Mouse (Mus musculus): Measurements from ENCODE around the gene Arhgap15.

Gene Arhgap15

DNA sequence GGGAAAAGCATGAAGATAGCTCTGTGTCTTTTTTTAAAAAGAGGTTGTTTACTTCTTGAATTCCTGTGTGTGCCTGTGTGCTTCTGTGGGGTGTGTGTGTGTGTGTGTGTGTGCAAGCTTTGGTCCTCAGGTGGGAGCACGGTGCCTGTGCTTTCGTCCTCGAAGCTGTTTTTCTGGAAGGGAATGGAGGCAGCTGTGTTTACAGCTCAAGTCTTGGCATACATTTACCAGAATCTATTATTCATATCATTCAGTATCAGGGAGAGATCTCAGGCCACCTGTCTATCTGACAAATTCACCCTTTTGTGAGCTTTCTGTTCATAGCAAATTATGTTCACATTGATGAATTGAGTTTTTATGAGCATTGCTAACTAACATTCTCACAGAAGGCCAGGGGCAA is 550.5 kb downstream of the Arhgap15 start:
- DNase-seq (ENCODE audit: low read depth in 1 of 2, low spot score in 2 of 2) = no peak

DNA sequence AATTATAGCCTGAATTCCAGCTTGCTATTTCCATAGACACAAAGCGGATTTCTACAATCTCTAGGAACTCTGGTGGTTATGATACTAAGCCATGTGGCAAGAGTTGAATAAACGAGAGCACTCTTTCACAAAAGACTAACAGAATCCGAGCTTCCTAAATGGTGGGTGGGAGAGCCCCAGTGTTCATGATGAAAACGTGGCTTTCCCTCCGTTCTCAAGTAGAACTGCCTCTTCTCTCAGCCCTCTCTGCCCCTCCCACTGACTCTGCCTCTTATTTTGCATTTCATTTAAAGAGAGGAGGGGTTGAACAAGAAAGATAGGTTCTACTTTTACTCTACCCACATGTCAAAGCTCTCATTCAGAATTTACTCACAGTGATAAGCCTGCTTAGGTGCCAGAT is 551.3 kb downstream of the Arhgap15 start:
- DNase-seq (ENCODE audit: low read depth in 1 of 2, low spot score in 2 of 2) = no peak

DNA sequence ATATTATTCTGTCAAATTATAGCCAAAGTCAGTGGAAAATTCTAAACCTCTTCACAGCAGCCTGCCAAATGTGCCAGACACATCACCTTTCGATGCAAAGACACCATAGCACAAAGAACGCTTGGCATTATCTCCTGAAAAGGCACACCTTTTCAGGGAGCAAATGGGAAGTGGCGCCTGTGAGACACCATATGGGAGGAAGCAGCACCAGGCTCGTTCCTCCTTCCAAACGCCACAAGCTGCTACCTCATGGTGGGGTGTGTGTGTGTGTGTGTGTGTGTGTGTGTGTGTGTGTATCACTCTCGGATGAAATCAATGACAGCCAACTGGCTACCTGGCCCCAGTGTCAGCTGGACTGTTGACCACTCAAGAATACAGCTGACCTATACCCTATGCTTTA is 551.8 kb downstream of the Arhgap15 start:
- no peak for DNase-seq (ENCODE audit: low read depth in 1 of 2, low spot score in 2 of 2)

DNA sequence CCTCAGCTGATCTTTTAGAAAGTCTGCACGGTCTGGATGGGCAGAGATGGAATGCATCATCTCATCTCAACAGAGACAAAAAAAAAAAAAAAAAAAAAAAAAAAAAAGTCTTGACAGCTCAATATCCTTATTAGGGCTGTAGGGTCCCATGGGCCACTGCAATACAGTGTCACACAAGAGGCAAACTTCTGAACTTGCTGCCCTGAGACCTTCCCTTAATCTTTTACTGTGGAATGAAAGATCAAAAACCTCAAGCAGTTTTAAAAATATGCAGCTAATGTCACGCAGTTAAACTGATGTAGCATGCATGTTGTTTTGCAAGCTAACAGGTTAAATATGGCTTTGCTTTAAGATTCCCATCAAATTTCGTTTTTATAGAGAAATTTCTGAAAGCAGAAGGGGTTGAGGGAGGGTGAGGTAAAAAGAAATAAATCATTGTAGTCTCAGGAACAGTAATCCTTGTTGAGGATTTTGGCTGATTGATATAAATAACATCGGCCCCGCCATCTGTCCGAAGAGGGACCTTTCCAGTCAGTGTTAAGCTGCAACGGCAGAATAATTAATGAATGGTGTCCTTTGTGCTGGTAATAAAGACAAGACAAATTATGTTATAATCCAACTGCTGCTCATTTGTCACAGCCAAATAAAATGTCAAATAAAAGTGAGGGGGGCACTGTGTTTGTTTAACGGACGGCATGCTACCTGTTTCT is 555.8 kb downstream of the Arhgap15 start:
- no peak for DNase-seq (ENCODE audit: low read depth in 1 of 2, low spot score in 2 of 2)

DNA sequence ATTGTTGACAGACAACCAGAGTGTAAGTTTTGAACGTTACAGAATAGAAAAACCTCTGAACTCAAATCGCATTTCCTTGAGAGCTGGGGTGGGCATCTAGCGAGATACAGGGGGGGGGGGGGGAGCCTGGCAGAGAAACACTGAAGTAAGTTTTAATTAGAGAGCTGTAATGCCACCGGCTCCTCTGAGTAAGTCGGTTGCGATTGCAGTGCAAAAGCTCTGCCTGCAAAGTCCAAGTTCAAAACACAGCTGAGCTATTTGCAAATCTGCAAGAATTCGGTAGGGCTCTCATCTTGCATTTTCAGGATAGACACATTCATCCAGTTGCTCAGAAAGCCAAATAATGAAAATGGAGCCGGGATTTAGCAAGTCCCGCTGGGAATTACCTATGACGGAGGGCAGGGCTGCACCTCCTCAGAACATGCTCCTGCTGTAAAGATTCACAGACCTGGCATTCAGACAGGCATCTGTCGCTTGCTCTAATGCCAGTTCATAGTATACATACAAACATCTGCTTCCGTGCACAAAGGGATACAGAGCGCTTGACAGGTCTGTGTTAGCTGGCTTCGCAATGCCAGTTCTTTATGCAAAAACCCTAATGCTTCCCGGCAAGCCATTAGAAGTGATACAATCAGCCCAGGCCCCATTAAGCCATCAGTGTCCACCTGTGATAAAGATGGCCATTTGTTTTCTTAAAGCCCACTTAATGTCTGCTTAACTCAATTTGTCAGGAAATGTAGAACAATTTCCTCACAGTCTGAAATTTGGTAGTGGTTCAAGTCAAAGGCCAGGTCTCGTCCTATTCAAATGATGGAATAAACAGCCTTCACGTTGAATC is 556.6 kb downstream of the Arhgap15 start:
- DNase-seq (ENCODE audit: low read depth in 1 of 2, low spot score in 2 of 2) = no peak

DNA sequence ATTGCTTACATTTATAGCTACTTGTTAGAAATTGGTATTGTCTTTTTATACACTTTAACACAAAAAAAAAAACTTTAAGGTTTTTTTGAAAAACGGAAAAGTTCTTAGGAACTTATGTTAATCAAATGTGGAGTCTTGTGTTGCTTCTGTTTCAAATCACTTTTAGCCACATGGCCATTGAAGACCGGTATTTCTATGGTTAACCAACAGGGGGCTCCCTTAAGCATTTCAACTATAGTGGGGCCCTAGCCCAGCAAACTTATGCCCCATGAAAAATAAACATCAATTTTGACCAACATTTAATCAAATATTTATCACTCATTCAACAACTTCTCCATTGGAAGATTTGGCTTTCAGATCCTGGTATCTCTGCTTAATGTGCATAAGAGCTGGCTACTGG is 557.5 kb downstream of the Arhgap15 start:
- no peak for DNase-seq (ENCODE audit: low read depth in 1 of 2, low spot score in 2 of 2)

DNA sequence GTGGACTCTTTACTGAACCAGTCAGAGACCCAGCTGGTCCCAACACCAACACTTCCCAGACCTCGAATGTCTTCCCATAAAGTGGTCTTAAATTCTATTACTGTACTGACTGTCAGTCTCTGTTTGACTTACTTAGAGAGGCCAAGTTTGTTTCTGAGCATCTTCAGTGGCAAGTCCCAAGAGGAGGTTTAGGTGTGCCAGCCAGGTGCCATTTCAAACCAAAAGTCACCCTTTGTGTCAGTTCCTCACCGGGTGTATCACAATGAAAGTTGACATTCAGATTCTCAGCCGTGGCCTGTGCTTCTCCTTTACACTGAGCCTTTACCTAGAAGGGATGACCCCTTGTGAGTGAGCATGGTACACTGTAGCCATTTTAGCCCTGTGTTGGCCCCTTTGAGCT is 560.5 kb downstream of the Arhgap15 start:
- DNase-seq (ENCODE audit: low read depth in 1 of 2, low spot score in 2 of 2) = no peak

DNA sequence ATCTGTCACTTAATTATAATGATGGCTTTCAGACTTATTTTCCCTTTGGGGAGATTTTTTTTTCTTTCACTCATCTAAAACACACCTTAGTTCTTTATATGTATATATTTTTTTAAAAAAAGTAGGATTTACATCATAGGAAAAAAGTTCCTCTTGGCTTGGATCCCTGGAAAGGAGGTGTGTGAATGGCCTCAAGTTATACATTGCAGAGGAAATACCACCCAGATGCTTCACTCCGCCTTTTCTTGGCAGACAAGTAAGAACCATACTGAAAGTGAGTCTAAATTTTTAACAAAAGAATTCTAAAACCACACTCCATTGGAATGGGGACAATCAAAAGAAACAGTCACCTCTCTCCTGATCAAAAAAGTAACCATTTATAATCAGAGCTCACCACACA is 560.9 kb downstream of the Arhgap15 start:
- no peak for DNase-seq (ENCODE audit: low read depth in 1 of 2, low spot score in 2 of 2)

DNA sequence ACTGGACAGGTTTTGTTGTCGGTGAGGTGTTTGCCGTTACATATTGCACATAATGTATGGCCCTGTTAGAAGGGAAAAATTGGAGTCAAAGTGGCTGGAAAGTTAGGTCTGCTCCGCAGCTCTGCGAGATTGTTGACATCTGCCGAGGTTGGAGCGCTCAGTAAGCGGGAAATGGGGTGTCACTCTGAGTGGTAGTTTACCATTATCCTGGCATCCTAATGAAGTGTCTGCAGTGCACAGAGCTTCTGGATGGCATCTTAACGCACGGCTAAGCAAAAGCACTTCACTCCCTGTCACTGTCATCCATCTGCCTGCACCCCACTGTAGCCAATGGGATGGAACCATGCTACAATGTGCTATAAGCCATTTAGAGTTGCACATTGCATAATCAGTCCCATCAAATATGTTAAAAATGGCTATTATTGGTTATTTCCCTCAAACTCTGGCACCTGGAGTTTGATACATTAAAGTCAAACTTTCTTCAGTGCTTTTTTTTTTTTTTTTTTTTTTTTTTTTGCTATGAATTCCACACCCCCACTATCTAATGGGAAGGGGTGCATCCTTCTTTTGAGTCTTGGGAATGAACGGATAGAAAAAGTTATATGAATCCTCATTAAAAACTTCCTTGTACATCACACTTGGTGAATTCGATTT is 561.6 kb downstream of the Arhgap15 start:
- DNase-seq (ENCODE audit: low read depth in 1 of 2, low spot score in 2 of 2) = no peak

DNA sequence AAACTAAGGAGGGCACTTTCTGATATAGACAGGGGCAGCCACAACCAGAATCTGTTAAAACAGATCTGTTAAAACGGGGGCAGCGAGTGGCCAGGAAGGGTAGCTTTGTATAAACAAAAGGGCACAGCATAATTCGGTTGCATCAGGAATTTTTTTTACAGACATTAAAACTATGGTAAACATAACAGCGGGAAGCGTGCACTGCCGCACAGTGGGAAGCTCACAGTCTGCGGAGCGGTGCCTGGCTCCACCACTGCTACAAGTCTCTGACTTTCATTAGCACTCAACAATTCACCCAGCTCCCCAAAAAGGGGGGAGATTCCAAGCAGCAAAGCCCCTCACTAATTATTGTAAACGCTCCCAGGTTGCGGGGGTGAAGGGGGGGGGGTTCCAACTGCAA is 562.6 kb downstream of the Arhgap15 start:
- no peak for DNase-seq (ENCODE audit: low read depth in 1 of 2, low spot score in 2 of 2)

DNA sequence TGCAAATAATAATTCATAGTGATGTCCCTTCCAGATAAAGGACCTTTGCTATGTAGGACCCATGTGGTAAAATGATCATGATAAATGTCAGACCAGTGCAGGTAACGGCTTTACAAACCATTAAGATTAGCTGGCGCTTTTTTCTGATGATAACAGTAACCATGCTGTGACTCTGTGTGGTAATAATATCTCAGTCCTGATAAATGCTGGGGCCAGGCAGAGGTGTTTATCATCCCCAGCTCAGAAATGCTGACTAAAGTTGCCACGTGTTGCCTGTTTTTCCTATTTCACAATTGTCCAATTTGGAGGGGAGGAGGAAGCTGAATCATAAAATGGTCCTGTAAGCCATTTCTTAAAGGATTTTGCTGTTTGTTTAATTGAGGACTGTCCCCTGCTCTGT is 564.9 kb downstream of the Arhgap15 start:
- DNase-seq (ENCODE audit: low read depth in 1 of 2, low spot score in 2 of 2) = no peak

DNA sequence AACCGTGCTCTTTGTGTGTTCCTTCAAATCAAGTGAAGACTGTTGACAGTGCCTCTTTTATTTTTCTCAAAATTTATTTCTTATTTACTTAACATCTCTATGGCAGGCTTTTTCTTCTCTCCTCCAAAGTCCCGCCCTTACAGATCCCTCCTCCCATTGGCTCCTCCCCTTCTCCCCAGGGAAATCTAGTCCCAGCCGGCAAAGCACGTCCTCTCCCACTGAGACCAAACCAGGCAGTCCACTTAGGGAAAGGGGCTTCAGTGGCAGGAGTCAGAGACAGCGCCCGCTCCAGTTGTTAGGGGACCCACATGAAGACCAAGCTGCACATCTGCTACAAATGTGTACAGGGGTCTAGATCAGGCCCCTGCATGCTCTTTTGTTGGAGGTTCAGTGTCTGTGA is 569.8 kb downstream of the Arhgap15 start:
- DNase-seq (ENCODE audit: low read depth in 1 of 2, low spot score in 2 of 2) = no peak

DNA sequence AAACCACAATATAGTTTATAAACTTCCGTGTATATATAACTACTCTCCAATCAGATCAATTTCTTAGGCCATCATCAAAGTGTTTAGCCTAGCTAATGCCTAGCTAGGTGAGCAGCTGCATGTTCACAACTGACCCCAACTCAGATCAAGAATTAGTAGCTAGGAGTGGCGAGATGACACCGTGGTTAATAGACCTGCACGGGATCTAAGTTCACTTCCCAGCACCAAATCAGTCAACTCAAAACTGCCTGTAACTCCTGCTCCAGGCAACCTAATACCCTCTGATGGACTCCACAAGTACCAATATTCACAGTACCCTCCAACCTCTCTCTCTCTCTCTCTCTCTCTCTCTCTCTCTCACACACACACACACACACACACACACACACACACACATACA is 570.9 kb downstream of the Arhgap15 start:
- no peak for DNase-seq (ENCODE audit: low read depth in 1 of 2, low spot score in 2 of 2)

DNA sequence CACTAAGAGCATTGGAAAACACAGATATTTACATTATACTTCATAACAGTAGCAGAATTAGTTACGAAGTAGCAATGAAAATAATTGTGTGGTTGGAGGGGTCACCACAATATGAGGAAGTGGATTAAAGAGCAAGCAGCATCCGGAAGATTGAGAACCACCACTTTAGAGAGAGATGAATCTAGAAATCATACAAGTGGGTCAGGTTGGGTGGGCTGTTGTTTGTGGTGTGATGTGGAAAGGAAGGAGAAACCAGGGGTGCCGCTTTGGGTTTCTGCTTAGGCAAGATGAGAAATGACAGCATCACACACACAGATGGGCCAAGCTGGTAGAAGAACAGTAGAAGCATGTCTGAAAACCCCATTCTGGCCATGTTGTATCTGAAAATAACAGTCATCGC is 575.2 kb downstream of the Arhgap15 start:
- no peak for DNase-seq (ENCODE audit: low read depth in 1 of 2, low spot score in 2 of 2)

DNA sequence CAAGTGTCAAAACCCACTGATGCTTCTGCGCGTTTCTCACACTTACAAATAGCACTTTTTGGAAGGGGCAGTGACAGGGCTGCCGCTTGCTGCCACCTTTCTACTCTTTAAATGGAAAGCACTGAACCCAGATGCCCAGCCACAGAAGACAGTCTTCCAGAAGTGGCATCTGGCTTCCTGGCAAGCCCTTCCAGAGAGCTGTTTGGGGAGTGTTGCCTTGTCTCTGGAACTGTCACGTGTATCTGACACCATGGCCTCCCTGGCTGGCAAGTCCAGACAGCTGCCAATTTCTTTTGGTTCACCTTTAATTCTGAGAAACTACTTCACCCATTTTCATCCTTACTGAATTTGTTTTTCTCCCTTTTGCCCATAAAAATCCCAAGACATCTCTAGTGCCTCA is 584.7 kb downstream of the Arhgap15 start:
- DNase-seq (ENCODE audit: low read depth in 1 of 2, low spot score in 2 of 2) = no peak

DNA sequence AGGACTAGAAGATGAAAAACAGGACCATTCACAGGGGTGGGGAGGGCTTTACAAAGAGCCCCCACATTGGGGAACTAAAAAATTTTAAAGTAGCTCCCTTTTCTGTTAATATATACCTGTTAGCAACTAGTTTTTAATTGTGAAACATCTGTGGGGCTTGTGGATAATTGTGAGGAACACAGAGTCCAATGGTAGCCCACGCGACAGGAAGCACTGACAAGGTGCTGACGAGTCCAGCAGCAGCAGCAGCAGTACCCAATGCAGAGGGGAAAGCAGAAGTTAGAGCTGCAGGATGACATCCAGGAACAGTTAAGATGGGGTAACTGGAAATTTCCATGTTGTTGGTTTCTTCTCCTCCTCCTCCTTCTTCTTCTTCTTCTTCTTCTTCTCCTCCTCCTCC is 585.4 kb downstream of the Arhgap15 start:
- no peak for DNase-seq (ENCODE audit: low read depth in 1 of 2, low spot score in 2 of 2)

DNA sequence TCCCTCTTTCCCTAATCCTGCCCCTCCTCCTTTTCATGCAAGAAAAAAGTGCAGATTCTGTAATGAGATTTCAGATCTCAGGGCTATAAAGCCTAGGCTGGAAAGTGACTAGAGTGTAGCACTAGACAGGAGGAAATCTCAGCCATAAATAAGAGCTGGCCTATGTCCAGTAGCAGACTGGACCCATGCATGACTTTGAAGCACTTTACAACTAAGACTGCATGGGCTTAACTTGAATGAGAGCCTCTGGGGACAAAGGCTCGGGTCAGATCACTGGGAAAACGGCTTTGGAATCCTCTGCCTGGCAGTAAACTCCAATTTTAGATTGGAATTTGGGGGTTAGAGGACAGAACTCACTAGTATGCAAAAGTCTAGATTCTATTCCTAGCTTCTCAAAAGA is 585.9 kb downstream of the Arhgap15 start:
- DNase-seq (ENCODE audit: low read depth in 1 of 2, low spot score in 2 of 2) = no peak

DNA sequence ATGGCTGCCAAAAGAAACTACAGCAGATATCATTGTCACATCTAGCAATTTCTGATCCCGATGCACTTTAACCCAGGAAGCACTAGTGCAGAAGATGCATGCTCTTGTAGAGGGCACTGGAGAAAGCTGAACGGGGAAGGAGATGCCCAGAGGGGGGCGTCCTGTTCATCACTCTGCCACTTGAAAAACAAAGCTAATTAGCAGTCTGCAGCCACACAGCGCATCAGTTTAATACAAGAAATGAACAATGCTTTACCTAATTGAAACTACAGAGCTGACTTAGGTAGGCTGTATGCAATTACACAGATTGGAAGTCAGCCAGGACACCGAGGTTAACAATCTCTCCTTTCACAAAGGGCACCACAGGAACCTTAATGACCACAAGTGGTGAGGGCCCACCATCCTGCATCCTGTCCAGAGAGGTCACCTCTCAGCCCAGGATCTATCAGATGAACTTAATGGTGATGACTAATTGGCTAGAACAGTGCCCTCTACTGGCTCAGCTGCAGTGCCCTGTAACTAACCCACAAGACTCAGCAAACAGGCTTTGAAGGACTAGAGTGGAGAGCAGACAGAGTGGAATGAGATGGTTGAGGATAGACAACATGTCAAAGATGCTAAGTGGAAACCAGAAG is 588.2 kb downstream of the Arhgap15 start:
- no peak for DNase-seq (ENCODE audit: low read depth in 1 of 2, low spot score in 2 of 2)

DNA sequence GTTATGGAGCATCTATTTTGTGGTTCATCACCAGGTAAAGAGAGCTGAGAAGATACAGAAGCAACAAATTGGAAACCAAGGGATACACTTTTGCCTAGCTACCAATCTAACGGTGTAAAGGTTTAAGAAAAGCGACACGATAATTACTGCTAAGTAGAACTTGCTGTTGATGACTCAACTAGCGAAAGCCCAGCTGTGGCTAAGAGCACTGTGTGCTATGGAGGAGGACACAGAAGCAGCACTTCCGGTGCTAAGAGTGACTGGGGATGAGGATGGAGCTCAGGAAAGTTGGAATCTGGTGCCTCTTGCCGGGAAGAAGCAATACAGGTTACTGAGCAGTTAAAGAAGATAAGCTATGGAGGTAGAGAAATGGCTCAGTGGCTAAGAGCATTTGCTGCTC is 589.8 kb downstream of the Arhgap15 start:
- no peak for DNase-seq (ENCODE audit: low read depth in 1 of 2, low spot score in 2 of 2)

DNA sequence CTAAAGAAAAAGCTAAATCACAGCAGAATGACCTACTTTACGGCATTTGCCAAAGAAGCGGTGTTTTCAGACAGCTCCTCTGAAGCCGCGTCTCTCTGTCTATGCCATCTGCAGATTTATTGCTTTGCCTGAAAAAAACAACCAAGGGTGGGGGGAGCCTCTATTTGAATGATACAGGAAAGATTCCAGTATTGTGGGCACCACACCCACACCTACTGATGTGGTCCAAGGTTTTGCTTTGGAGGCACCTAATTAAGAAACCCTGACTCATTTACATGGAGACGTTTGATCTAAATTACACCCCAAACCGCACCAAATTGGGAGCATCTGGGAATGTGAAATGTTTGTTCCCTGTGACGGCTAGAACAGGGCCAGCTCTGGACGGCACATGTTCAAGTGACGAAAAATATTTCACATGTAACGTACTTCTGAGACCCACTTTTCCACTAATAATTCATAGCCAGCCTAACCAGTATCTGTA is 592.5 kb downstream of the Arhgap15 start:
- no peak for DNase-seq (ENCODE audit: low read depth in 1 of 2, low spot score in 2 of 2)

DNA sequence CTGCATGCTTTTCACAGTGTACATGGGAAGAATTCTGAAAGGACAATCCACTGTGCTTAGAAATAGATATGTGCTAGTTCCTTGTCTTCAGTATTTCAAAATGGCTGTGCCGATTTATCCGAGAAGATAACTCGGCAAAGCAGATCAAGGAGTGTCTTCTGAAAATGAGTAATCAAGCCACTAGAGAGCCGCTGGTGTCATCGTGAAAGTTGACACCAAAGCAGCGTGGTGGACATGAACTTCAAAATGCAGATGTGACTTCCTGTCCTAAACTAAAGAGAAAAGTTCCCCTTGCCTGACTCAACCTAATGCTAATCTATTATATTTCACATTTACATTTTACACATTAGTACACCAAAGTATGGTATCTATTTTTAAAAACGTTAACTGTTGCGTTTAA is 596.2 kb downstream of the Arhgap15 start:
- DNase-seq (ENCODE audit: low read depth in 1 of 2, low spot score in 2 of 2) = no peak
